Mouse (Mus musculus): ENCODE data around the gene Asb8.

Asb8 gene

GRCm38 (mm10) chr15:98155944-98156343 is 9.5 kb downstream of the Asb8 start:
- no peak for DNase-seq (ENCODE audit: low read depth, low spot score)

- DNase-seq (ENCODE audit: low read depth, low spot score): no peak
Observed at GRCm38 (mm10) chr15:98155272-98155671, 10.2 kb downstream of the Asb8 start.

DNA sequence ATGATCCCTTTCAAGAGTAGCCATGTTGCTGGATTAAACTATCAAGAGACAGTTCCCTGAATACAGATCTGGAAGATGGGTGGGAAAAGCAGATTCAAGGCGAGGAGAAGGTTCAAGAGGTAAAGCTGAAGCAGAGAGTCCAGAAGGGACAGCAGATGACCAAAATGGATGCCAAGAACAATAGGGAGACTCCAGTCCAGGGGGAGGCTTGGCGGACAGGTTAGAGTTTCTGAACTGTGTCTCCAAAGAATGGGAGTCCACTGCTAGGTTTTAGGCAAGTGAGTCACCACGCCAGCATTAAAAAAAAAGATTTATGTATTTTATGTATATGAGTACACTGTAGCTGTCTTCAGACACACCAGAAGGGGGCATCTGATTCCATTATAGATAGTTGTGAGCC is 10.8 kb downstream of the Asb8 start:
- DNase-seq (ENCODE audit: low read depth, low spot score): no peak

- DNase-seq (ENCODE audit: low read depth, low spot score): no peak
Observed at GRCm38 (mm10) chr15:98154146-98154545, 11.3 kb downstream of the Asb8 start.

- peak; percentile 52 for DNase-seq (ENCODE audit: low read depth, low spot score)
Observed at GRCm38 (mm10) chr15:98153625-98154024, 11.8 kb downstream of the Asb8 start.

DNA sequence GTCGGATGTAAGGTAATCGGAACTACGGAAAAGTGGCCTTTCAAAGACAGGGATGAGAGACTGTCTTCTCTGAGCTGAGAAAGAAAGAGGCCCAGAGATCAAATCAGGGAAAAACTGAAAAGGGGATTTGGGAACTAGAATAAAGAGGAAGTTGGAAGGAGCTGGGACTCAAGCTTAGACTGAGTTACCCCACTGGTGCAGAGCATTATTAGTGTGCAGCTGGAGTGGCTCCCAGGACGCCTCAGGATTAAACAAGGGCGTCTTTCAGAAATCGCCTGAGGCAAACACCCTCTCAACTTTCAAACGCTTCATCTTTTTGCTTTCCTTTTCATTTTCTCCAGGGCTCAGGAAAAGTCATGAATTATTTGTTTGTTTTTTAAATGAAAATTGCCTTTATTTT is 12.5 kb downstream of the Asb8 start:
- DNase-seq (ENCODE audit: low read depth, low spot score): no peak

GRCm38 (mm10) chr15:98149166-98149602 is 16.2 kb downstream of the Asb8 start:
- DNase-seq (ENCODE audit: low read depth, low spot score): no peak

DNA sequence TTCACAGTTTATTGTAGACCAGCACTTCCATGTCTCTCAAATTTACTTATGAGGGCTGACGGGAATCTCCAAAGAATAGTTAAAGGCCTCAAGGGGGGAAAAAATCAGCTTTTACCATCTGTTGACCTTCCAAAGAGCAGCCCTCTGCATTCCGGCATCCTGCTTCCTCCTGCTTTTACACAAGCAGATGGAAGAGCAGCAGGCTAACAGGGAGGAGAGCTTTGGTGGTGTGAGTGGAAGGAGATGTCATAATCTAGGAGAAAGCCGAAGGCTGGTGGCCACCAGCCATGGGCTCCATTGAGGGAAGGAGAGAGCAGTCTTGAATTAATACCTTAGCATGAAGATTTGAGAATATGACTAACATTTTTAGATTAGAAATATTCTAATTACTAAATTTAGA is 17.1 kb downstream of the Asb8 start:
- DNase-seq (ENCODE audit: low read depth, low spot score): no peak

GRCm38 (mm10) chr15:98145559-98146181 is 19.8 kb downstream of the Asb8 start:
- peak; percentile 96 for DNase-seq (ENCODE audit: low read depth, low spot score)

DNA sequence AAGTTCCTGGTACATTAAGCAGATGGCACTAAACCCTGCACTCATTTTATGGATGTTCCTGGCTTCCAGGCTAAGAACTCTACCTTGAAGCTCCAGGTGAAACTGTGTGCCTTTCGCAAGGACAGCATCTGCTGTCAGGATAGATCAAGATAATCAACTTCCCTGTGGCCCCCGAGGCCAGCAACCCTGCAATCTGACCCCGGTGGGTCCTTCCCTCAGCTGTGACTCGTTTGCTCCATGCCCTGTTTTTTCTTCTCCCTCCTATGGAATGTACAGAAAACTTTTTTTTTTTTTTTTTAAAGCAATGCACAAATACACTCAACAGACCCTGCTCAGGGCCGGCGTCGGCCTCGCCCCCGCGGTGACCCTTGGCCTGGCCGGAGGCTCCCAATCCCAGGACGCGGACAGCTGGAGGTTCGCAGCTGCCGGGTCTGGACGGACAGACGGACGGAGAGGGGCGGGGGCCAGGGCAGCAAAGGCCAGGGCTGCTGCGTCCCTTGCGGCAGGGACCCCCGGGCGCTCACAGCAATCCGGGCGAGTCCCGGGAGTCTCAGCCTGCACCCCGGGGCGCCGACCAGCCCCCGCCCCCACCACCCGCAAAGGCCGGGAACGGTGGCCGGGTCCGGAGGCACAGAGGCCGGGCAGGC is 20.4 kb downstream of the Asb8 start:
- peak; percentile 23 for DNase-seq (ENCODE audit: low read depth, low spot score)

DNA sequence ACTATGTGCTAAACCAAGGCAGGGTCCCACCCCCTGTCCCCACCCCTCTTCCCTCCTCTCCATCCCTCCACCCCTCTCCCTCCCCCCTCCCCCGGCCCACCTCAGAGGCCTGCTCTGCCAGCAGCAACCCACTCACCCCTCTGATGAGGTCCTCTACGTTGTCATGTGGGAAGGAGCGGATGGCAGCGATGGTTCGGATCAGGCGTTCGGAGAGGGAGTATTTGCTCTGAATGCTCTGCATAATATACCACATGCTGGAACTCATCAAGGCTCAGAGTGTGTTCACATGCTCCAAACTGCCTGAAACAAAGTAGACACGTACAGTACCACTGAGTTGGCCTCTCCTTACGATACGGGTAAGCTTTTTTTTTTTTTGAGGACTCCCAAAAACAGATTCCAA is 22.9 kb downstream of the Asb8 start:
- no peak for DNase-seq (ENCODE audit: low read depth, low spot score)

DNA sequence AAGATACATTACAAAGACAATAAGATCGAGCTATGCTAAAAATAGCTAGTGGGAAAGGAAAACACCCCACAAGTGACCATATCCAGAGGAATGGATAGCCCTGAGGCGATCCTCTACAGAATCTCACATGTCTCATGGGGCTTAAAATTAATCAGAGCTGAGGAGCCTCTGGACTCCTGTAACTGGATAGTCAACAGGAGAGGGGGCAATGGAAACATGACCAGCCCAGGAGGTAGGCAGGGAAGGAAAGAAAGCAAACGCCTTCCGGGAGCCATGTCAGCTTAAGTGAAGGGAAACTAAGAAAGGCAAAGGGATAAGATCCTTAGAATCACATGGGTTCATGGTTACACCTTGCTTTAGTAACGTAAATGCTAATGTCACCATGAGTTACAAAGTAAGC is 24.6 kb downstream of the Asb8 start:
- DNase-seq (ENCODE audit: low read depth, low spot score): no peak

DNA sequence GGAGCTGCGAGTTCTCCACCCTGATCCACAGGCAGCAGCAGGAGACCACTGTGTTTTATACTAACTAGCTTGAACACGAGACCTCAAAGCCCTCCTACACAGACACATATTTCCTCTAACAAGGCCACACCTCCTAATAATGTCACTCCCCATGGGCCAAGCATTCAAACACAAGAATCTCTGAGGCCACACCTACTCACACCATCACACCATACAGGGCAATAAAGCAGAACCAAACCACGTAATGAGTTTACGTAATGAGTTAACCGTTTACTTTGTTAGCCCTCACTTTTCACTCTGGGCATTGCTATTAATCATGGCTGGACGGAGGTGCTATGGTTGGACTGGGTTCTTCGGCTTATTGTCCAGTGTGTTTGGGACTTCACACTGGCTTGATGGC is 25.7 kb downstream of the Asb8 start:
- DNase-seq (ENCODE audit: low read depth, low spot score): no peak

GRCm38 (mm10) chr15:98136871-98137270 is 28.6 kb downstream of the Asb8 start:
- no peak for DNase-seq (ENCODE audit: low read depth, low spot score)

- no peak for DNase-seq (ENCODE audit: low read depth, low spot score)
Observed at GRCm38 (mm10) chr15:98135671-98136070, 29.8 kb downstream of the Asb8 start.

DNA sequence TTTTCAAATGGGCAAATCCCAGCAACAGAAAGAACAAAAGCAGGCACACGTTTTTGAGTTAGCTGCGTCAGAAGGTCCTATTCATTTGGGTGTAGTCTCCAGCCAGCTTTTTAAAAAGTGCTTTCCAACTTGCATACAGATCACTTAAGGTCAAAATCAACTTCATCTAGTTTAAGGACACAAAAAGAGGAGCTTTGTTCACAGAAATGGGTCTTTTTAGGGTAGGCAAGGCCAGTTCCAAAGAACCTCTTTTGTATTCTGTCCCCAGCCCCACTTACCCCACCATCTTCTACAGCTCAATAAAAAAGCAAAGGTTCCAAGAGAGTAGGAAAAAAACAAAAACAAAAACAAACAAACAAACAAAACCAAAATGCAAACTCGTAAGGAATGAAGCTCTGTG is 30.8 kb downstream of the Asb8 start:
- DNase-seq (ENCODE audit: low read depth, low spot score): no peak

- no peak for DNase-seq (ENCODE audit: low read depth, low spot score)
Observed at GRCm38 (mm10) chr15:98134034-98134433, 31.4 kb downstream of the Asb8 start.

- no peak for DNase-seq (ENCODE audit: low read depth, low spot score)
Observed at GRCm38 (mm10) chr15:98133471-98133870, 32.0 kb downstream of the Asb8 start.

DNA sequence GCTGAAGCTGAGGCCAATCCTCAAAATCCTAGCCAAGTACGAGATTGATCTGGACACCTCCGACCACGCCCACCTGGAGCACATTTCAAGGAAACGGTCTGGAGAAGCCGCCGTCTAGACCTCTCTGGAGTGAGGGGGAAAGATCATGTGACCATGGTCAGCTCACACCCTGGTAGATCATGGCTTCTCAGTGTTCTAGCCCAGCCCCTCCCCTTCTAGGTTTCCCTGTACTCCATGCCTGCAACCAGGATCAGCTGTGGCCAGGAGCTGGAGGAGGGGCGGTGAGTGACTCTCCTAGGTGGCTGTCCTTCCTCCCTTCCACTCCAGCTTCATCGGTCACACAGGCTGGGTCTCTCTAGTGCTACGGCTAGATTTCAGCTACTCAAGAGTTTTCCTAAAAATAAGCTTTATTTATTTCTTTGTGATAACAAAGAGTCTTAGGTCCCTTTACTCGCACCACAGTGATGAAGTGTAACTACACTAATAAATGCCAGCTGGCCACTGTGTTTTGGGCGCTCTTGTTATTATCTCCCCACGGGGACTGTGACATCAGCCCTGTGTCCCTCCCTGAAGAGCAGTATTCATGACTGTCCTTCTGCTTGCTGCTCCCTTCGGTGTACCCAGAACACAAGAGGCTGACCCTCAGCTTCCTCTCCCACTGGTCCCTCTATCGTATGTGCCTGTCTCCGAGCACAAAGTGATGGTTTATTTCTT is 33.3 kb downstream of the Asb8 start:
- no peak for DNase-seq (ENCODE audit: low read depth, low spot score)

DNA sequence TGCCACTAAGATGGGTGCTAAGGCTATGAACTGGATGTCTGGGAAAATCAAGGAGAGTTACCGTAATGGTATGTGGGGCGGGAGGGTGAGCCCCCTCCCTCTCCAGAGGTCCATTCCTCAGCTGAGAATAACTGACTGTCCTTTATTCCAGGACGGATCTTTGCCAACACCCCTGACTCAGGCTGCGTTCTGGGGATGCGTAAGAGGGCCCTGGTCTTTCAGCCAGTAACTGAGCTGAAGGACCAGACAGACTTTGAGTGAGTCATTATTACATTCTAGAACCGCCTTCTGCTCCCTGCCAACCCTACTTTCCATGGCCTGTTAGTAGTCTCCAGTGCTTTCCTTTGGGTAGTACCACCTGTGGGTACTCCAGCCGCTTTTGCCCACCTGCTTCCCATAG is 34.0 kb downstream of the Asb8 start:
- no peak for DNase-seq (ENCODE audit: low read depth, low spot score)

- DNase-seq (ENCODE audit: low read depth, low spot score): no peak
Observed at GRCm38 (mm10) chr15:98131001-98131400, 34.4 kb downstream of the Asb8 start.

- no peak for DNase-seq (ENCODE audit: low read depth, low spot score)
Observed at GRCm38 (mm10) chr15:98120831-98121230, 44.6 kb downstream of the Asb8 start.

GRCm38 (mm10) chr15:98119363-98119762 is 46.1 kb downstream of the Asb8 start:
- DNase-seq (ENCODE audit: low read depth, low spot score): no peak

All from mesoderm, embryonic 11.5 days (tissue).